Mouse (Mus musculus) lung, embryonic 15.5 days (tissue): ENCODE data around the gene Gpr34. TPM values are rescaled to one million over a fixed set of nuclear protein-coding genes. Genes with fewer than 3 reads are reported as not detected.

Source experiments
- ATAC-seq: fragments of 200-750 bp; cut with Nextera tagmentation; 2 replicates; pipeline ENCODE4 v1.8.0; 2017; ENCODE audit warnings: moderate number of reproducible peaks, borderline replicate concordance; ENCODE audit not compliant: low FRiP score, low TSS enrichment; ENCODE audit errors: extremely low read depth
- H3K27ac ChIP-seq: fragments of 300-500 bp; sonication (generic); 2 replicates; pipeline ENCODE4 v1.5.1; 2015; ENCODE audit warnings: moderate library complexity, mild to moderate bottlenecking, inconsistent platforms
- H3K27me3 ChIP-seq: fragments of 300-500 bp; sonication (generic); 2 replicates; pipeline ENCODE4 v1.6.1; 2015; ENCODE audit warnings: inconsistent platforms
- H3K36me3 ChIP-seq: fragments of 300-500 bp; sonication (generic); 2 replicates; pipeline ENCODE4 v1.6.1; 2015; ENCODE audit warnings: inconsistent platforms
- H3K4me1 ChIP-seq: fragments of 300-500 bp; sonication (generic); 2 replicates; pipeline ENCODE4 v1.6.1; 2015; ENCODE audit warnings: inconsistent platforms
- H3K4me2 ChIP-seq: fragments of 300-500 bp; sonication (generic); 2 replicates; pipeline ENCODE4 v1.6.1; 2015; ENCODE audit warnings: inconsistent platforms, mild to moderate bottlenecking, moderate library complexity
- H3K4me3 ChIP-seq: fragments of 300-500 bp; sonication (generic); 2 replicates; pipeline ENCODE4 v1.5.1; 2015; ENCODE audit warnings: mild to moderate bottlenecking, inconsistent platforms
- H3K9ac ChIP-seq: fragments of 300-500 bp; sonication (generic); 2 replicates; pipeline ENCODE4 v1.6.1; 2015; ENCODE audit warnings: inconsistent platforms
- H3K9me3 ChIP-seq: fragments of 300-500 bp; sonication (generic); 2 replicates; pipeline ENCODE4 v1.6.1; 2016; ENCODE audit warnings: inconsistent platforms
- WGBS: fragments of 180-500 bp; shearing (Covaris S2); methylation state at CpG from one replicate; pipeline ENCODE4 v1.1.7; 2015; 5-methylcytosine and 5-hydroxymethylcytosine counted together
- microRNA-seq: library from miRNA; unstranded; fragments of <30 nt; microRNA quantifications from one replicate; pipeline ENCODE4, GENCODE M21; 2016
- polyA plus RNA-seq: library from polyadenylated mRNA; unstranded; fragments of >200 nt; fragmentation: Nextera tagmentation; extraction: Ambion mirVana; gene quantifications from 2 replicates; pipeline ENCODE4 v1.2.1, GENCODE M21; 2015

The Gpr34 gene
- polyA plus RNA-seq, 1 experiment from 2014 or later, result 2.2 TPM

GRCm38 (mm10) chrX:13673001-13673400 is 41.1 kb downstream of the Gpr34 start:
- no peaks in the 10 kb centered on the region for H3K36me3 ChIP-seq
- H3K4me1 ChIP-seq, result no peaks in the 10 kb centered on the region
- H3K27me3 ChIP-seq, result no peaks in the 10 kb centered on the region
- no peak overlapping the region for H3K9ac ChIP-seq
- H3K27ac ChIP-seq, result no peak overlapping the region
- no peak overlapping the region for H3K4me2 ChIP-seq
- 77% methylated on average over 3 of the region's 3 CpGs for WGBS
- no peaks in the 10 kb centered on the region for H3K9me3 ChIP-seq
- H3K4me3 ChIP-seq, result no peak overlapping the region
- no peak for ATAC-seq

GRCm38 (mm10) chrX:13681748-13682147 is 49.9 kb downstream of the Gpr34 start:
- Histone ChIP-seq H3K9me3 (no peaks in the 10 kb centered on the region), H3K27ac (no peak overlapping the region), H3K4me1 (no peaks in the 10 kb centered on the region), H3K36me3 (no peaks in the 10 kb centered on the region), H3K9ac (no peak overlapping the region), H3K4me3 (no peak overlapping the region), H3K27me3 (no peaks in the 10 kb centered on the region; the same call in 1 of the 2 replicates), H3K4me2 (no peak overlapping the region)
- 84% methylated on average over 3 of the region's 3 CpGs for WGBS
- no peak for ATAC-seq

GRCm38 (mm10) chrX:13686589-13686988 is 54.7 kb downstream of the Gpr34 start:
- H3K9me3 ChIP-seq, result no peaks in the 10 kb centered on the region
- H3K4me3 ChIP-seq, result no peak overlapping the region
- 83% methylated on average over 1 of the region's 1 CpGs for WGBS
- H3K27me3 ChIP-seq, result no peaks in the 10 kb centered on the region; the same call in 1 of the 2 replicates
- H3K27ac ChIP-seq, result no peak overlapping the region
- no peaks in the 10 kb centered on the region for H3K4me1 ChIP-seq
- no peak overlapping the region for H3K9ac ChIP-seq
- H3K36me3 ChIP-seq, result no peaks in the 10 kb centered on the region
- no peak overlapping the region for H3K4me2 ChIP-seq
- ATAC-seq, result no peak

GRCm38 (mm10) chrX:13688356-13688755 is 56.5 kb downstream of the Gpr34 start:
- Histone ChIP-seq H3K27ac (no peak overlapping the region), H3K4me1 (no peaks in the 10 kb centered on the region), H3K27me3 (no peaks in the 10 kb centered on the region), H3K9ac (no peak overlapping the region), H3K36me3 (no peaks in the 10 kb centered on the region), H3K9me3 (no peaks in the 10 kb centered on the region), H3K4me2 (no peak overlapping the region), H3K4me3 (no peak overlapping the region)
- WGBS, result 65% methylated on average over 2 of the region's 2 CpGs
- ATAC-seq, result no peak

Small RNA genes lying within 50 kb of the gene (microRNA-seq; reads per million reads assigned to microRNA genes)
- gene Gm25246, result not detected

Other genes starting within 250 kb of the Gpr34 start
- gene Nyx, start 166.0 kb upstream of the Gpr34 start, polyA plus RNA-seq, result 0.05 TPM in 2 replicates
- gene Gpr82, start 29.3 kb downstream of the Gpr34 start, polyA plus RNA-seq, result 0.26 and 0.42 TPM in 2 replicates
- 11.6 and 11.9 TPM in 2 replicates for gene Cask, start 219.3 kb downstream of the Gpr34 start, polyA plus RNA-seq